Mouse (Mus musculus) embryonic facial prominence, embryonic 12.5 days (tissue): ENCODE data around the gene Gm47841. TPM values are rescaled to one million over a fixed set of nuclear protein-coding genes. Genes with fewer than 3 reads are reported as not detected.

Experiments used
- ATAC-seq: fragments of 200-750 bp; cut with Nextera tagmentation; 2 replicates; pipeline ENCODE4 v1.8.0; 2017; ENCODE audit not compliant: insufficient number of reproducible peaks, insufficient read depth, low FRiP score, low TSS enrichment
- H3K27ac ChIP-seq: fragments of 300-500 bp; sonication (generic); 2 replicates; pipeline ENCODE4 v1.5.1; 2016; ENCODE audit warnings: mild to moderate bottlenecking
- H3K27me3 ChIP-seq: fragments of 300-500 bp; sonication (generic); 2 replicates; pipeline ENCODE4 v1.6.1; 2016; ENCODE audit warnings: mild to moderate bottlenecking, moderate library complexity
- H3K36me3 ChIP-seq: fragments of 300-500 bp; sonication (generic); 2 replicates; pipeline ENCODE4 v1.6.1; 2016; ENCODE audit warnings: mild to moderate bottlenecking
- H3K4me1 ChIP-seq: fragments of 300-500 bp; sonication (generic); 2 replicates; pipeline ENCODE4 v1.6.1; 2016
- H3K4me2 ChIP-seq: fragments of 300-500 bp; sonication (generic); replicated peaks from 2 replicates; pipeline ENCODE4 v1.6.1; 2016; ENCODE audit warnings: mild to moderate bottlenecking, moderate library complexity
- H3K4me3 ChIP-seq: fragments of 300-500 bp; sonication (generic); 2 replicates; pipeline ENCODE4 v1.5.1; 2016; ENCODE audit warnings: mild to moderate bottlenecking
- H3K9ac ChIP-seq: fragments of 300-500 bp; sonication (generic); 2 replicates; pipeline ENCODE4 v1.6.1; 2016; ENCODE audit warnings: mild to moderate bottlenecking, moderate library complexity
- H3K9me3 ChIP-seq: fragments of 300-500 bp; sonication (generic); 2 replicates; pipeline ENCODE4 v1.6.1; 2016; ENCODE audit warnings: mild to moderate bottlenecking, moderate library complexity
- WGBS: fragments of 180-500 bp; shearing (Covaris S2); methylation state at CpG from one replicate; pipeline ENCODE4 v1.1.7; 2016; 5-methylcytosine and 5-hydroxymethylcytosine counted together
- polyA plus RNA-seq: library from polyadenylated mRNA; unstranded; fragments of >200 nt; fragmentation: Nextera tagmentation; extraction: Ambion mirVana; gene quantifications from 2 replicates; pipeline ENCODE4 v1.2.1, GENCODE M21; 2016

Gm47841 gene
- polyA plus RNA-seq, 1 experiment from 2014 or later = not detected

DNA sequence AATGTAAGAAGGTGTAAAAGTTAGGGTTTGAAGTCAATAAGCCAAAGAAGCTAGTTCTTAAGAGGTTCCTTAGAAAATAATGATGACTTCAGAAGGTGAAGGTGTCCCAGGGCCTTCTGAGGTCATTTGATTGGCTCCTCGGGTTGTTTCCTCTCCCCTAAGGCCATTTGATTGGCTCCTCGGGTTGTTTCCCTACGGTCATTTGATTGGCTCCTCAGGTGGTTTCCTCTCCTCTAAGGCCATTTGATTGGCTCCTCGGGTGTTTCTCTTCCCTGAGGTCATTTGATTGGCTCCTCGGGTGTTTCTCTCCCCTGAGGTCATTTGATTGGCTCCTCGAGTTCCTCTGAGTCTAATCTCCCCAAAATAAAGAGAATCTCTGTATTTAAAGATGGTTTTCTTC lies 35.8 kb downstream of the Gm47841 start:
- Histone ChIP-seq H3K4me2 (no peak overlapping the region), H3K9me3 (no peaks in the 10 kb centered on the region), H3K4me3 (no peak overlapping the region), H3K27me3 (no peaks in the 10 kb centered on the region), H3K9ac (no peak overlapping the region), H3K36me3 (no peaks in the 10 kb centered on the region), H3K4me1 (peaks cover 5% of the 10 kb centered on the region), H3K27ac (no peak overlapping the region)
- ATAC-seq = no peak
- WGBS = 86% methylated on average over 6 of the region's 6 CpGs

DNA sequence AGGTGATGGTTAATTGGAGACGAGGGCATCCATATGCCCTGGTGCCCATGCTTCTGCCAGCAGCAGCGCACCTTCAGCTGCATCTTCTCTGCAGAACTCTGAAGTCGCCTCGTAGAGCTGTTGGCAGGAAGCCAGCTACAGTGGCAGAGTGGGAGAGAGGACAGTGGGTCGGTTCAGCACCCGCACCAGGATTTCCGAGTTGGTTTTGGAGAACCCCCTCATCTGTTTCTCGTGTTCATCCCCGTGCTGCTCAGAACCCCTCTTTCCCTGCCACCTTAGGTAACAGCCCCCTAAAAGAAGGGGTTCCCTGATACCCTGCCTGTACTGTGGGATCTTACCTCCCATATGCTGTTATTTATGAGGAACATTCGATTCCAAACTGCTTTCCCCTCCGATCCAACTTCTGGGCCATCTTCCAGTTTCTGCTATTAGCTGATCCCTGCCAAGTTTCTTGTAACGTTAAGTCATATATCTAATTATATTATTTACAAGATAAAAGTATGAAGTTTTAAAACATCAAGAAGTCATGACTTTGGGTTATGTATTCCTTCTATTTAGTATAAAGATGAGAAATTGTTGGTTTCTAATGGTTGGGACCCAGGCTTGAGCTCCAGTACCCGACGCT lies 38.7 kb downstream of the Gm47841 start:
- Histone ChIP-seq H3K36me3 (no peaks in the 10 kb centered on the region), H3K4me1 (peaks cover 5% of the 10 kb centered on the region), H3K4me2 (no peak overlapping the region), H3K9me3 (no peaks in the 10 kb centered on the region), H3K4me3 (no peak overlapping the region), H3K9ac (no peak overlapping the region), H3K27me3 (no peaks in the 10 kb centered on the region), H3K27ac (no peak overlapping the region)
- WGBS = 86% methylated on average over 14 of the region's 14 CpGs
- no peak for ATAC-seq

DNA sequence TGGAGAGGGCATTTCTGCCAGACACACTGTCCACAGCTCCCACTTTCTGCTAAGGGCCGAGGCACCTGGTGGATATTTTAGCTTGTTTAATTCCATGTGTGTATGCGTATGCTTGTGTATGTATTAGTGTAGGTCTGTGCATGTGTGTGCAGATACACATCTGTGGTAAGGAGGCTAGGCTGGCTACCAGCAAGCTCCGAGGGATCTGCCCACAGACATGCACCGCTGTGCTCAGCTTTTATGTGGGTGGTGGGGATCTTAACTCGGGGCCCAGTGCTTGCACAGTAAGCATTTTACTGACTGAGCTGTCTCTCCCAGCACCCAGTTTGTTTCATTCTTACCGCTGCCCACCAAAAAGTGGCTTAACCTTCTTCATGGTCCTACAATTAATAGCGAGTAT lies 40.0 kb downstream of the Gm47841 start:
- H3K27me3 ChIP-seq = no peaks in the 10 kb centered on the region
- H3K9me3 ChIP-seq = no peaks in the 10 kb centered on the region
- peaks cover 5% of the 10 kb centered on the region for H3K4me1 ChIP-seq
- H3K4me2 ChIP-seq = peak overlapping the region; percentile 50
- H3K36me3 ChIP-seq = no peaks in the 10 kb centered on the region
- 72% methylated on average over 7 of the region's 7 CpGs for WGBS
- peak overlapping the region; percentile 40; the same call in 1 of the 2 replicates for H3K4me3 ChIP-seq
- no peak overlapping the region for H3K27ac ChIP-seq
- no peak overlapping the region for H3K9ac ChIP-seq
- no peak for ATAC-seq

DNA sequence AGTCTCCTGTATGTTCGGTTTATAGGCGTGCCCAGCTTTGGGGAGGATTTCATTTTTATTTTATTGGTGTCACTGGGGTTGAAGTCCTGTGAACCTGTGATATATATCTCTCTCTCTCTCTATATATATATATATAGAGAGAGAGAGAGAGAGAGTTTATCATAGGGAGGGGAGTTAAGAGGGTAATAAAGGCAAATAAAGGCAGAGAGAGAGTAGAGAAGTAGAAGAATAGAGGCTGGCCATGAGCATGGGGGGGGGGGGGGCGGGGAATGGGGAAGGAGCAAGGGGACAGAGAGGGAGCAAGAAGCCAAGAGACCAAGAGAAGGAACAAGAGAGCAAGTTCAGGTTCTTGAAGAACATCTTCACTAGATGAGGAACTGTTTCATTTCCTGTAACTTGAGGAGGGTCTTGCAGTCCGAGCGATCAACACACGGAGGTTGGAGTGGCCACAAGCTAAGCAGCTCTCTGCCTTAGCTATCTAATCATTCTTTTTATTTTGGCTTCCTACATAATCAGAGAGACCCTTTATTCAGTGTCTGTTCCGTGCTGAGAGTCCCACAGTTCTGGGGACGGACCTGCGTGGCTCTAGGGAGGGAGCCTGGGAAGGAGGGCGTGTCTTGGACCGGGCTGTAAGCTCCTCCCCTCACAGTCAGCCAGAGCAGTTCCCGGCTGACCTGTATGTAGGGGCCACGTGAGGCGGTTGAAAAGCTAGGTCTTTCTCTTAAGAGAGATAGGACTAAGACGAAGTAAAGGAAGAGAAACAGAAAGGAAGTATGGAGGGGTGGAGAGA lies 40.8 kb downstream of the Gm47841 start:
- Histone ChIP-seq H3K4me1 (peaks cover 5% of the 10 kb centered on the region), H3K9ac (peak overlapping the region; percentile 43), H3K36me3 (no peaks in the 10 kb centered on the region), H3K4me3 (peak overlapping the region; percentile 40), H3K9me3 (no peaks in the 10 kb centered on the region), H3K4me2 (peak overlapping the region; percentile 50), H3K27ac (no peak overlapping the region), H3K27me3 (no peaks in the 10 kb centered on the region)
- WGBS = 14% methylated on average over 14 of the region's 15 CpGs
- peak; percentile 83; the same call in 1 of the 2 replicates for ATAC-seq

DNA sequence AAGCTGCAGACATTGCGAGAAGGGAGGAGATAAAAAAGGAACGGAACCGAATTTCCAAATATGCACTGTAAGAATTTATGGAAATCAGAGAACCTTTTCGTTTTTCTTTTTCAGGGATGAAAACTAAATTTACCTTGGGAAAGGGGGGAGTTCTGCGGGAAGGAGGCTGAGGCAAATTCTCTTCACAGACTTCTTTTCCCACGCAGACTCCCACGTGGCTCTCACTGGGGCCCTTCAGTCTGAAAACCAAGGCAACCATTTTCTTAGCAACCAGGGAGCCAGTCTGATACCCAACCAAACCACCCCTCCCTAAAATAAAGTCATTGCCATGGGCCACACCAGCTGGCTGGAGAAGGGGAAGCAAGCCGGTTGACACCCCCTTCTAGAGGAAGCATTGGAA lies 41.5 kb downstream of the Gm47841 start:
- no peak overlapping the region for H3K27ac ChIP-seq
- 86% methylated on average over 8 of the region's 8 CpGs for WGBS

DNA sequence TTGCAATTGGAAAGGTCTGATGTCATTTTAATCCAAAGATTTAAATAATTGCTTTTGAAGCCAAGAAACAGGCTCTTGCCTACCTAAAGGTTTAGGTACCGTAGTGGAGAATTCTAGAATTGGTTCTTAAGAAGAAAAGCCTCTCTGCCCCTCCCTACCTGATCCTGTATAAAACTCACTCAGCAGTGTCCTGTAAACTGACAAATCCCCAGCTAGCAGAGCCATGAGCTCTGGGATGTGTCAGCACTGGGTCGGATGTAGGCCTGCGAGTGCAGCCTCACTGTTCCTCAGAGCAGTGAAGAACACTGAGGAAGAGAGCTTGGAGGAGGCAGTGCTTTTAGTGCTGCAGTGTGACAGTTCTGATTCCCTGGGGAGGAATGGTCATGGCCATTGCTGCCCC lies 42.7 kb downstream of the Gm47841 start:
- no peak for ATAC-seq
- Histone ChIP-seq H3K4me2 (no peak overlapping the region), H3K4me3 (no peak overlapping the region), H3K27me3 (no peaks in the 10 kb centered on the region), H3K9ac (no peak overlapping the region), H3K4me1 (peaks cover 5% of the 10 kb centered on the region), H3K9me3 (no peaks in the 10 kb centered on the region), H3K27ac (no peak overlapping the region), H3K36me3 (no peaks in the 10 kb centered on the region)
- WGBS = 56% methylated on average over 3 of the region's 3 CpGs

More for the DNA sequence above, 41.5 kb downstream of the Gm47841 start:
- no peak overlapping the region for H3K4me2 ChIP-seq
- ATAC-seq = no peak
- H3K9ac ChIP-seq = no peak overlapping the region
- H3K4me1 ChIP-seq = peaks cover 5% of the 10 kb centered on the region
- H3K27me3 ChIP-seq = no peaks in the 10 kb centered on the region
- H3K4me3 ChIP-seq = no peak overlapping the region
- H3K36me3 ChIP-seq = no peaks in the 10 kb centered on the region
- H3K9me3 ChIP-seq = no peaks in the 10 kb centered on the region

DNA sequence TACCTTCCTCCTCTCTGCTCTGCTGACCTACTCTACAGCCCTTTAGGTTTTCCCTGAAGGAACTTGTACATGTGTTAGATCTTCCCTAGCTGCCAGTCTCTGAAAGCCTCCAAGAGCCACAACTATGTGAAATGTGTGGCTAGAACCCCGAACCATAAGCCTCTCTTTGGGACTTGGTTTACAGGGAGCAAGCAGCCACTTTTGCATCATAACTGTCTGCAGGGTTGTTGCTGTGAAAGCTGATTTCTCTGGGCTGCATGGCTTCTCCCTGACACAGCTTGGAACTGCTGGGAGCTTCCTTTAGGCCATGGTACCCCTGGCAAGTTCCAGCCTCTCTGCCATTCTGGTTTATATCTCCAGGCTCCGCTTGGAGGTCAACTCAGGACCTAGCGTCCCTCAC lies 44.7 kb downstream of the Gm47841 start:
- Histone ChIP-seq H3K9ac (no peak overlapping the region), H3K27ac (no peak overlapping the region), H3K4me2 (no peak overlapping the region), H3K36me3 (no peaks in the 10 kb centered on the region), H3K4me3 (no peak overlapping the region), H3K27me3 (no peaks in the 10 kb centered on the region), H3K4me1 (peaks cover 5% of the 10 kb centered on the region), H3K9me3 (no peaks in the 10 kb centered on the region)
- WGBS = 92% methylated on average over 3 of the region's 3 CpGs
- ATAC-seq = no peak

DNA sequence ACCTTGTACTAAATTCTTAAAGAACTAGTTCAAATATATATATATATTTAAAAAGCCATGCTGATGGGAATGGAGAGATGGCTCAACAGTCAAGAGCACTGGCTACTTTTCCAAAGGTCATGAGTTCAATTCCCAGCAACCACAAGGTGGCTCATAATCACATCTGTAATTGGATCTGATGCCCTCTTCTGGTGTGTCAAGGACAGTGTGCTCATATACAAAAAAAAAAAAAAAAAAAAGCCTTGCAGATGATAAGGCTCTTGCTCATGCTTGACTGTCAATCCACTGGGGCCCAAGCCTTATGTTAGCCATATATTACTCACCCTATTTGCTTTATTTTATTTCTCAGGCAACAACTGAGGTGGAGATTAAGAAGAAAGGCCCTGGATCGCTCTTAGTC lies 45.5 kb downstream of the Gm47841 start:
- no peak for ATAC-seq
- Histone ChIP-seq H3K4me2 (no peak overlapping the region), H3K27ac (no peak overlapping the region), H3K9ac (no peak overlapping the region), H3K9me3 (no peaks in the 10 kb centered on the region), H3K36me3 (no peaks in the 10 kb centered on the region), H3K4me3 (no peak overlapping the region), H3K27me3 (no peaks in the 10 kb centered on the region), H3K4me1 (no peaks in the 10 kb centered on the region)
- 91% methylated on average over 1 of the region's 1 CpGs for WGBS

DNA sequence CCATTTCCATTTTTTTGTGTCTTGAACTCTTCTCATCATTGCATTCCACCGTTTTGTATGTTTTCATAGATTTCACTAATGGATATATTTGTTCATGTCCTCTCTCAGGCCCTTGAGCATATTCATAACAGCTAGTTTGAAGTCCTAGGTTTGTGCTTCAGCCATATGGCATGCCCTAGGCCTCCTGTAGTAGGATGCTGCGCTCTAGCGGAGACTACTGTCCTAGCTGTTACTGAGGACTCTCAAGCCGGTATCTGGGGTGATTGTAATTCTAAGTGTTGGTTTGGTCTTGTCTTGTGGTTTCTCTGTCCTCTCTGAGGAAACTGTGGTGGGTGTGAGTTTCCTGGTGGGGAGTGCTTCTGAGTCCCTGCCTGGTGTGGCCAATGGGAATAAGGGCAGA lies 50.1 kb downstream of the Gm47841 start:
- H3K4me2 ChIP-seq = no peak overlapping the region
- H3K9ac ChIP-seq = no peak overlapping the region
- no peak overlapping the region for H3K27ac ChIP-seq
- no peak for ATAC-seq
- H3K27me3 ChIP-seq = no peaks in the 10 kb centered on the region
- H3K4me1 ChIP-seq = no peaks in the 10 kb centered on the region
- no peaks in the 10 kb centered on the region for H3K36me3 ChIP-seq
- WGBS = 24% methylated on average over 4 of the region's 4 CpGs
- H3K4me3 ChIP-seq = no peak overlapping the region
- H3K9me3 ChIP-seq = no peaks in the 10 kb centered on the region

Other genes with a start within 250 kb of the Gm47841 start
- gene Scn8a, start 177.5 kb downstream of the Gm47841 start, polyA plus RNA-seq = 10.7 and 11.7 TPM in 2 replicates
- gene Fignl2, start 31.2 kb upstream of the Gm47841 start, polyA plus RNA-seq = 0.36 and 0.38 TPM in 2 replicates
- gene Ankrd33, start 68.4 kb upstream of the Gm47841 start, polyA plus RNA-seq = not detected in 2 replicates
- gene Acvrl1, start 81.1 kb upstream of the Gm47841 start, polyA plus RNA-seq = 10.8 and 11.3 TPM in 2 replicates
- 7.5 and 8.2 TPM in 2 replicates for gene Acvr1b, start 126.7 kb upstream of the Gm47841 start, polyA plus RNA-seq
- 9.5 and 10.7 TPM in 2 replicates for gene Grasp, start 176.8 kb upstream of the Gm47841 start, polyA plus RNA-seq
- gene Nr4a1, start 206.9 kb upstream of the Gm47841 start, polyA plus RNA-seq = 8.2 and 8.7 TPM in 2 replicates
- 61.7 and 64.5 TPM in 2 replicates for gene Atg101, start 236.9 kb upstream of the Gm47841 start, polyA plus RNA-seq
- 1.0 and 1.1 TPM in 2 replicates for gene 6030408B16Rik, start 245.8 kb upstream of the Gm47841 start, polyA plus RNA-seq